Mouse (Mus musculus) urinary bladder, postnatal 4 days (tissue): ENCODE data around the gene Lman1l.

Experiments
- DNase-seq, 2 experiments: peaks; one replicate each; pipeline ENCODE4 v3.0.0; 2021 to 2022; ENCODE audit warnings: low spot score in 2 of 2

Lman1l gene

DNA sequence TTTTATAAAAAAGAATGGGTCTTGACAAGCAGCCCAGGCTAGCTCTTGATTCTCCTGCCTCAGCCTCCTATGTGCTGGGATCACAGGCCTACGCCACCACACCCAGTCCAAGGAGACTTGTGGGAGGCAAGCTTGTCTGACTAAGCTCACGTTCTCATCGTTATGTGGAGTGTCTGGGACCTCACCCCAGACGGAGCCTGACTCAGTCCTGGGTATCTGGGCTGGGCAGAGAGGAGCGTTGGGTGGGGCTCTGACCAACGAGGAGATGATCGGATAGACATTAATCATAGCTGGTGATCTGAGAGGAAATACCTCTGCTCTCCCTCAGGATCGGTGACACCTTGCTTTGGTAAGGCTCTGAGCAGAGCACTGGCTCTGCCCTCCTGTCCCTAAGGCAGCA, 1.7 kb downstream of the Lman1l start:
- DNase-seq, result no peak

GRCm38 (mm10) chr9:57617556-57618169, 2.9 kb downstream of the Lman1l start:
- no peak for DNase-seq

- DNase-seq, result no peak
Measured at GRCm38 (mm10) chr9:57614786-57615185, 5.8 kb downstream of the Lman1l start.

GRCm38 (mm10) chr9:57613975-57614374, 6.6 kb downstream of the Lman1l start:
- DNase-seq, result no peak

GRCm38 (mm10) chr9:57612587-57612986, 8.0 kb downstream of the Lman1l start:
- no peak for DNase-seq

DNA sequence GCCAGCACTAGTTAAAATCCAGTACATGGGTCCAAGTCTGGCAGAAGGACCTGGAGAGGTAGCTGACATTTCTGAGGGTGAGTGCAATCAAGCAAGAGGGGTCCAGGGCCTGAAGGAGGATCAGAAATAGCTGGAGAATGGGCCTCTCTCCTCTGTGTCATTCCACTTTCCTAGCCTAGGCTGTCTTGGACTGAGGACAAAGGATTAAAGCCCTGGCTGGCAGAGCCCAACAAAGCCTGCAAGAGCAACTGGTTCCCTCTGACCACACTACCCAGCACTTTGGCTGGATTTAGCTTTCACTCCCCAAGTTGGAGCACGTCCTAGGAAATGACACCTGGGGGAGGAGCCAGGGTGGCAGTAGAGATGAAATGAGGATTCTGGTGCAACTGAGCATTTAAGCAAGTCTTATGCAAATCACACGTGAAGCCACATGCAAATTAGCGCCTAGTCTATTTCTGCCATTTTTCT, 10.2 kb downstream of the Lman1l start:
- no peak for DNase-seq

DNA sequence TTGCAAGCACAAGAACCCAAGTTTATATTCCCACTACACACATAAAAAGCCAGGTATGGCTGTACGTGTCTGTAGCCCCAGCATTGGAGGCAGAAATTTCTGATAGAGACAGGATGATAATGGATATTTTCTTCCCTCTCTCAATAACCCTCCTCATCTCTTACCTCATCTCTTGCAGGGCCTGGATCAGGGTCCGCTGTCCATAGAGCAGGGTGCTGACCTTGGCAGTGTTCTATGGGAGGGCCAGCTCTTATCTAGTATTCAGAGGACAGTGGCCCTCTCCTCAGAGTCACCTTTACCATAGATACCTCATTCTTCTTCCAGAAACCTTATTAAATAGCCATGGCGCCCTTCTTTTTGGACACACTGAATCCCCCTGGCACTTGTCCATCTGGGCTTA, 10.8 kb downstream of the Lman1l start:
- no peak for DNase-seq

DNA sequence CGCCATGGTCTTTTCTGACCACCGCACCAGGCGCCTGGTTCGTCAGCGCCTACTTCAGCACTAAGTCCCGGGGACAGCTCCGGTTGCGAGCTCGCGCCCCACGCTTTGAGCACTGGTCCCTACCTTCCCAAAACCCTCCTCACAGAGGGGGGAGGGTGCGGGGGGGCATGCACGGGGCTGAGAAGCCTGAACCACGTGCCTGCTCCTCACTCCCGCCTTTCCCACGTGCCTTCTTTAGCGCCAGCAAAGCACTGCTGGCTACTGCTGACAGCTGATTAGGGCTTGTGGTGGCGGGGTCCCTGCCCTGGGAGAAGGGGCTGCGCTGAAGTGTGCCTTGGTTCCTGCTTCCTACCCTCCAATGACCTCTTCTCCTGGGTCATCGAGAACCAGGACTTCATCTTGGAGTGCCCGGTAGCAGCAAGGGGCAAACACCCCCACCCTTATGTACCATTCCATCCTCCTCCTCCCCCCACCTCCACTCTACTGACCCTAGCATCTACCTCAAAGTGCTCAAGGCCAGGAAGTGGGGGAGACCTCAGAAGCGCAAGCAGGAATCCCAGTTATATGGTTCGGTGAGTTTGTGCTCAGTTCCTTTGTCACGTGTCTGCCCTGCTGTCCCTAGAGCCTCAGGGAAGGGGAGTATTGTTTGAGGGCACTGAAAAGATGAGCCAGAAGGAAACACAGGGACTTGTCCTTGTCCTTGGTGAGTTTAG, 14.3 kb downstream of the Lman1l start, which contains the start of gene Cplx3:
Gene Cplx3 (minus strand): TSS at position 143 of the 713 bp plus-strand sequence.
- peak in 1 of 2 experiments; percentile 76 for DNase-seq

GRCm38 (mm10) chr9:57605503-57605902, 15.1 kb downstream of the Lman1l start:
- DNase-seq, result no peak

DNA sequence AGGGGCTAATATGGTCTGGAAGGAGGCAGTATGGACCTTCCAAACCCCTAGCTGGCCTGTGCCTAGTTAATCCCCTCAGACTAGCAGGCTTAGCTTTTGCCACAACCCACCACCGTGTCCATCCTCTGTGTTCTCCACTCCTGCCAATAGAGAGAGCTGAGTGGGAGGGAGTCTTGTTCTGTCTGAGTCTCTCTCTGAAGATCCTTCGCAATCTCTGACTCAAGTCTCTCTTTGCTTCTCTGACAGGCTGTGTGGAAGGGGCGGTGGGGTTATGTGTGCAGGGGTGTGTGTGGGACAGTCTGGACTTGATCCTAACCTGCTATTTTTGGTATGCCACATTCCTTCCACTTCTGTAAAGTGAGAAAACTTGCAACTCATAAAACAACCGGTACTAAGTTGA, 15.7 kb downstream of the Lman1l start:
- DNase-seq, result no peak

- DNase-seq, result no peak
Measured at GRCm38 (mm10) chr9:57602098-57602497, 18.5 kb downstream of the Lman1l start.

- DNase-seq, result no peak
Measured at GRCm38 (mm10) chr9:57601353-57601706, 19.2 kb downstream of the Lman1l start.

DNA sequence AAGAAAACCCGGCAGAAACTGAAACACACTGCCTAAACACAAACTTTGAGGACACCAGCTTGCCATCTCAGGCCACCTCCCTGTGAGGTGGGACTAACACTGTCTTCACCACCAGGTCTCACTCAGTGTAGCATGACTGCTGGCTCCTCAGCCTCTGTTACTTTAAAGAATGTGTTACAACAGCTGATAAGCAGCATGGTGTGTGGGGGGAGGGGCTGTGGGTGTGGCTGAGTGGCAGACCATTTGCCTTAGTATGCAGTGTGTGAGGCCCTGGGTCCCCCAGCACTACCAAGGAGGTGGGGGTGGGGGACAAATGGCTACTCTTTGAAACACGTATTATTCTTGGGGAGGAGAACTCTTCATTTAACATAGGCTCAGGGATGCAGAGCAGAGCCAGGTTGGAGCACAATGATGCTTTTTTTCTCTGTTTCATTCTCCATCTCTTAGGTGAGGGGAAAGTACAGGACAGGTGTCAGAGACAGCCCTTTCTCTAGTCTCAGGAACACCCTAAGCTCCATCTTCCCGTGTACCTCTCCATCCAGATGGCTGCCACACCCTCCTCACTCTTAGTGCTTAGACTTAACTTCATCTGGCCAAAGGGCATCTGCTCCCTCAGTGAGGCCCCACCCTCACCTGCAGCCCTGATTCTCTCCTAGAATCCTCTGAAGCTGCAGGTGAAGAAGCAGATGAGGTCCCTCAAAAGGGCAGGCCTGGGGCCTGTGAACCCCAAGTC, 19.8 kb downstream of the Lman1l start:
- DNase-seq, result no peak

GRCm38 (mm10) chr9:57598851-57599563, 21.6 kb downstream of the Lman1l start:
- DNase-seq, result no peak

- no peak for DNase-seq
Measured at GRCm38 (mm10) chr9:57597929-57598382, 22.6 kb downstream of the Lman1l start.

DNA sequence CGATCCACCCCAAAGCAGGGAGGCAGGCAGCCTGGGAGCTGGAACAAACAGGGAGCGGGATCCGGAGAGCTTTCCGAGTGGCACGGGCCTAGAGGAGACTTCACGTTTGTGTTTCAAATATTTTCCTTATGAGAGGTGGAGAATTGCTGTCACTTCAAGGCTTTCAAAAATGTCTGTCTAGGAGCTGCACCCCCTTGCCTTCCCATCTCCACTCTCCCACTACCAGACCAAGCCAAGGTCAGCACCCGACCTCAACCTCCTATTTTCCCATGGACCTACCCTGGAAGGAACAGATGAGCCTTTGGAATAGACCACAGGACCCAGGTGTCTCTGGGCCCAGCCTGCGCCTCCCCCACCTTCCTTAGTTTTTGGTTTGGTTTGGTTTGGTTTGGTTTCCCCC, 23.3 kb downstream of the Lman1l start:
- no peak for DNase-seq

DNA sequence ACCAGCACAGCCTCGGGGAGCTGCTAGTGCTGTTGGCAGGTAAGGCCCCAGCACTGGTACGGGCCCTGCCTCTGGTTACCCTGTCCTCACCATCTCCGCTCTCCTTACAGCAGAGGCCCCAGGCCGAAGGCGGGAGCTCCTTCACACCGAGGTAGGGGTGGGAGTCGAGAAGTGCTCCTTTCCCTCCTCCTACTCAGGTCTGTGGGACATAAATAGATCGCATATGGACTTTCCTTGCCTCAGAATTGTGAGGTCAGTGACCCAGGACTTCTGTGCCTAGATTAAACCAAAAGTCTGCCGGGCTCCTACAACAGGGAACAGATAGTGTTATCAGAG, 26.4 kb downstream of the Lman1l start:
- DNase-seq, result no peak

DNA sequence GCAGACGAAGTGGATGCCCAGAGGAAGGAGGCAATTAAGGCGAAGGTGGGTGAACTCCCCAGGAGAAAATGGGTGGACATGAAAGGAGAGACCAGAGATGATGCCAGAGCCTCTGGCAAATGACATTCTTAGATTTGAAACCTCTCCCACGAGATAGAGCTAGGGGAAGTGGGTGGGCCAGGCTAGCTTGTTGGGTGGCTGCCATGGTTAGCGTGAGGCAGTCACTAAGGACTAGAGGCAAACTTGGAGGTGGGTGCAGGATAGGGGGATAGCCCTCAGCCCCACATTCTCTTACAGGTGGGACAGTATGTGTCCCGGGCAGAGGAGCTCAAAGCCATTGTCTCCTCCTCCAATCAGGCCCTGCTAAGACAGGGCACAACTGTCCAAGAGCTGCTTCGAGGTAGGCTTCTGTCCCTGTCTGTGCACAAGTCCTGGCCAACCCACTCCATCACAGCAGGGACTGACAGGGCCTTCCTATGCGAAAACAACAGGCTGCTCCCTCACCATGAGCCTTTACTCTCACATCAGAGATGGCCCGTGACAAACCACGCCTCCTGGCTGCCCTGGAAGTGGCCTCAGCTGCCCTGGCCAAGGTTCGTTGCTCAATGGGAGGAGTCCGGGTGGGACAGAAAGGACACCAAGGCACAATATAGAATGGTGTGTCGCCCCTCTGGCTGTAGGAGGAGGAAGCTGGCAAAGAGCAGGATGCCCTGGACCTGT, 27.0 kb downstream of the Lman1l start:
- DNase-seq, result no peak

GRCm38 (mm10) chr9:57590726-57591125, 29.8 kb downstream of the Lman1l start:
- no peak for DNase-seq

GRCm38 (mm10) chr9:57589224-57590126, 31.1 kb downstream of the Lman1l start, which contains the start of gene Ulk3:
TSS of gene Ulk3 (plus strand) at chr9:57589452.
- DNase-seq, result peak; percentile 78 to 84
